Mouse (Mus musculus): ENCODE measurements around the gene Clk1.

- TF ChIP-seq CTCF (IDR thresholded peaks at IDR 0.05; ENCODE audit: low read depth): no peak
- no peak for TF ChIP-seq EP300 (optimal IDR thresholded peaks at IDR 0.05)
These were observed 34.3 kb upstream of the Clk1 start for GRCm38 (mm10) chr1:58458175-58458574.
